Mouse (Mus musculus): Measurements from ENCODE around the gene Cx3cl1.

DNA sequence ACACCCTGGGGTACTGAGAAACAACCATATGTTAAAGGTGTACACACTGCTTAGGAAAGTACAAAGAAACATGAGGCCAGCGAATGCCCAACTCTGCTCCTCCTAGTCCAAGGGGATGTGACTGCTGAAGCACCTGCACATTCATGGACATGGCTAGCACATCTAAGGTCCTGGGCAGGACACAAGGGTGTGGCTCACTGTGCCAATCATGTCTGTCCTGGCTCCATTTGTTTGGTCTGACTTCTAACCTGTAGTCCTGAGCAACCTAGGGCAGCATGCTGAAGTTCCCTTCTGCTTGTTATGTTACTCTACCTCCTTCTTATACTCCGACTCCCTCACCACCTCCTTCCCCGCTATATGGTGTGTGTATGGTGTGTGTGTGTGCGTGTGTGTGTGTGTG is 22.6 kb downstream of the Cx3cl1 start:
- no peak for TF ChIP-seq EP300 (IDR thresholded peaks at IDR 0.05; ENCODE audit: low read depth)
- no peak for TF ChIP-seq CTCF (IDR thresholded peaks at IDR 0.05; ENCODE audit: low read depth)

Data from liver, postnatal 0 days (tissue).